14 mouse cellular contexts compared by ENCODE assay signal in genomic region chr16:26370127-26370526, GRCm38 (mm10). TPM values are rescaled to one million over a fixed set of nuclear protein-coding genes. Genes with fewer than 3 reads are reported as not detected.
DNase-seq lines count a peak whose midpoint lies in the region; ATAC-seq and TF ChIP-seq lines count a peak whose summit lies in the region.
"Had no signal": no experiment of that assay in that cellular context is flagged by ENCODE, and none has a peak within 500 bp of the region (broad histone marks: within the 10 kb centered on the region; RNA-seq: fewer than 3 reads in every experiment).

No protein-coding gene starts in this region.

- TF ChIP-seq CTCF in intestine, postnatal 0 days (IDR thresholded peaks at IDR 0.05; ENCODE audit: low read depth): no peak

- peaks cover 6% of the 10 kb centered on the region for H3K4me1 ChIP-seq in hindbrain, embryonic 12.5 days
- H3K4me1 ChIP-seq in hindbrain, embryonic 11.5 days (replicated peaks; ENCODE audit: control insufficient read depth, insufficient read depth, low read length): no peaks in the 10 kb centered on the region
- H3K4me1 ChIP-seq in lung, embryonic 16.5 days (replicated peaks; ENCODE audit: control insufficient read depth, insufficient read depth, low read length): 0 out of 2 replicates have a peak, but pooled peaks cover 3% of the 10 kb centered on the region
- H3K4me1 ChIP-seq in limb, embryonic 13.5 days: 0 out of 2 replicates have a peak, but pooled peaks cover 8% of the 10 kb centered on the region
- no peaks in the 10 kb centered on the region for H3K4me1 ChIP-seq in intestine, postnatal 0 days (replicated peaks; ENCODE audit: control insufficient read depth, insufficient read depth, low read length)

- no peaks in the 10 kb centered on the region for H3K9me3 ChIP-seq in hindbrain, embryonic 12.5 days (replicated peaks)
- H3K9me3 ChIP-seq in hindbrain, embryonic 11.5 days (ENCODE audit: control insufficient read depth, low read length): no peaks in the 10 kb centered on the region
- H3K9me3 ChIP-seq in lung, embryonic 16.5 days (ENCODE audit: control insufficient read depth, low read length): no peaks in the 10 kb centered on the region
- no peaks in the 10 kb centered on the region for H3K9me3 ChIP-seq in limb, embryonic 13.5 days
- H3K9me3 ChIP-seq in intestine, postnatal 0 days (ENCODE audit: control insufficient read depth): no peaks in the 10 kb centered on the region
- H3K9me3 ChIP-seq: hindbrain, embryonic 13.5 days had no signal

- H3K27me3 ChIP-seq in hindbrain, embryonic 12.5 days: 0 out of 2 replicates have a peak, but pooled peaks cover 2% of the 10 kb centered on the region
- H3K27me3 ChIP-seq in hindbrain, embryonic 11.5 days (ENCODE audit: control insufficient read depth, insufficient read depth, low read length): no peaks in the 10 kb centered on the region
- H3K27me3 ChIP-seq in lung, embryonic 16.5 days (ENCODE audit: control insufficient read depth, insufficient read depth, low read depth, low read length): no peaks in the 10 kb centered on the region; the same call in 1 of the 2 replicates
- no peaks in the 10 kb centered on the region for H3K27me3 ChIP-seq in limb, embryonic 13.5 days
- no peaks in the 10 kb centered on the region for H3K27me3 ChIP-seq in intestine, postnatal 0 days (replicated peaks; ENCODE audit: control insufficient read depth, insufficient read depth, low read length)

- H3K4me3 ChIP-seq in hindbrain, embryonic 12.5 days: no peak overlapping the region
- no peak overlapping the region for H3K4me3 ChIP-seq in hindbrain, embryonic 11.5 days (ENCODE audit: low read depth, low read length)
- peak overlapping the region; percentile 22 for H3K4me3 ChIP-seq in lung, embryonic 16.5 days (ENCODE audit: low read length)
- no peak overlapping the region for H3K4me3 ChIP-seq in limb, embryonic 13.5 days
- H3K4me3 ChIP-seq in intestine, postnatal 0 days (ENCODE audit: low read depth, low read length): no peak overlapping the region
- H3K4me3 ChIP-seq: hindbrain, embryonic 13.5 days had no signal

- H3K27ac ChIP-seq in hindbrain, embryonic 12.5 days: no peak overlapping the region
- H3K27ac ChIP-seq in hindbrain, embryonic 11.5 days (ENCODE audit: low read depth, low read length): no peak overlapping the region
- H3K27ac ChIP-seq in lung, embryonic 16.5 days (ENCODE audit: low read length): no peak overlapping the region
- H3K27ac ChIP-seq in limb, embryonic 13.5 days: no peak overlapping the region
- no peak overlapping the region for H3K27ac ChIP-seq in intestine, postnatal 0 days (ENCODE audit: low read depth, low read length)
- H3K27ac ChIP-seq: hindbrain, embryonic 13.5 days had no signal

- no peak overlapping the region for H3K9ac ChIP-seq in hindbrain, embryonic 12.5 days
- no peak overlapping the region for H3K9ac ChIP-seq in hindbrain, embryonic 11.5 days (ENCODE audit: low read depth, low read length)
- no peak overlapping the region for H3K9ac ChIP-seq in lung, embryonic 16.5 days (ENCODE audit: low read length)
- no peak overlapping the region for H3K9ac ChIP-seq in limb, embryonic 13.5 days
- no peak overlapping the region for H3K9ac ChIP-seq in intestine, postnatal 0 days (ENCODE audit: low read depth, low read length)
- H3K9ac ChIP-seq: hindbrain, embryonic 13.5 days had no signal

- ATAC-seq in hindbrain, embryonic 12.5 days (ENCODE audit: low FRiP score): no peak
- no peak for ATAC-seq in hindbrain, embryonic 11.5 days (ENCODE audit: low FRiP score)
- no peak for ATAC-seq in lung, embryonic 16.5 days (ENCODE audit: low read depth)
- no peak for ATAC-seq in limb, embryonic 13.5 days (ENCODE audit: low FRiP score, low read depth)
- ATAC-seq in intestine, postnatal 0 days: no peak

- no peak for DNase-seq in hindbrain, embryonic 11.5 days (ENCODE audit: low spot score)
- no peak for DNase-seq in lung, postnatal 36 days
- DNase-seq in mesoderm, embryonic 11.5 days (ENCODE audit: low read depth, low spot score): peak; percentile 48
- DNase-seq in spleen, postnatal 36 days (ENCODE audit: low spot score in 2 of 2): no peak
- DNase-seq: adrenal gland, postnatal 14 days; cerebellum, adult 9-11 months; gastrocnemius, postnatal 25 days; kidney, adult 8-10 months; thymus, postnatal 14 days had no signal

- H3K36me3 ChIP-seq in hindbrain, embryonic 12.5 days: no peaks in the 10 kb centered on the region
- H3K36me3 ChIP-seq in hindbrain, embryonic 11.5 days (ENCODE audit: control insufficient read depth, insufficient read depth, low read length): no peaks in the 10 kb centered on the region
- no peaks in the 10 kb centered on the region for H3K36me3 ChIP-seq in lung, embryonic 16.5 days (ENCODE audit: control insufficient read depth, insufficient read depth, low read length)
- no peaks in the 10 kb centered on the region for H3K36me3 ChIP-seq in limb, embryonic 13.5 days
- H3K36me3 ChIP-seq in intestine, postnatal 0 days (ENCODE audit: control insufficient read depth, insufficient read depth): no peaks in the 10 kb centered on the region
- H3K36me3 ChIP-seq: hindbrain, embryonic 13.5 days had no signal

- WGBS in hindbrain, embryonic 12.5 days: 76% methylated on average over 1 of the region's 1 CpGs
- WGBS in hindbrain, embryonic 11.5 days: 84% methylated on average over 1 of the region's 1 CpGs
- 97% methylated on average over 1 of the region's 1 CpGs for WGBS in lung, embryonic 16.5 days
- WGBS in limb, embryonic 13.5 days: 90% methylated on average over 1 of the region's 1 CpGs
- WGBS in intestine, postnatal 0 days: 92% methylated on average over 1 of the region's 1 CpGs

- H3K4me2 ChIP-seq in hindbrain, embryonic 12.5 days (replicated peaks): 0 out of 2 replicates have a peak overlapping the region, but pooled peaks have one; percentile 91
- H3K4me2 ChIP-seq in hindbrain, embryonic 11.5 days (replicated peaks; ENCODE audit: low read depth, low read length): no peak overlapping the region
- peak overlapping the region; percentile 95; the same call in 1 of the 2 replicates for H3K4me2 ChIP-seq in lung, embryonic 16.5 days (ENCODE audit: low read depth, low read length)
- peak overlapping the region; percentile 88 for H3K4me2 ChIP-seq in limb, embryonic 13.5 days (replicated peaks)
- H3K4me2 ChIP-seq in intestine, postnatal 0 days (replicated peaks; ENCODE audit: low read depth): no peak overlapping the region
- H3K4me2 ChIP-seq: hindbrain, embryonic 13.5 days had no signal

RNA-seq across cellular contexts. Expression of gene Cldn1, which starts 1.5 kb away (rescaled TPM):
- polyA plus RNA-seq in hindbrain, embryonic 12.5 days (2016; fragmentation: Nextera tagmentation; extraction: Ambion mirVana): 8.7 and 10.0 TPM in 2 replicates
- 10.6 and 12.3 TPM in 2 replicates for polyA plus RNA-seq in hindbrain, embryonic 11.5 days (2014; fragmentation: Nextera tagmentation; extraction: Ambion mirVana)
- polyA plus RNA-seq in lung, embryonic 16.5 days (2015; fragmentation: Nextera tagmentation; extraction: Ambion mirVana): 19.4 and 21.0 TPM in 2 replicates
- polyA plus RNA-seq in limb, embryonic 13.5 days (2015; fragmentation: Nextera tagmentation; extraction: Ambion mirVana): 10.1 and 10.7 TPM in 2 replicates
- polyA plus RNA-seq in intestine, postnatal 0 days (2015; fragmentation: Nextera tagmentation; extraction: Ambion mirVana): 5.4 and 5.5 TPM in 2 replicates

Comparison
In these comparisons a context has a peak if more than half of its experiments do, and no peak if none do; other contexts are left out.
1. H3K4me2 ChIP-seq: peak in hindbrain, embryonic 12.5 days (single experiment), lung, embryonic 16.5 days (single experiment) and limb, embryonic 13.5 days (single experiment); none in hindbrain, embryonic 11.5 days (single experiment) and intestine, postnatal 0 days (single experiment).